Mouse (Mus musculus): Measurements from ENCODE around the gene Bahcc1. TPM values are rescaled to one million over a fixed set of nuclear protein-coding genes. Genes with fewer than 3 reads are reported as not detected.

Gene Bahcc1
- total RNA-seq, 2 experiments from 2014 or later = 21.9 to 26.0 TPM

DNA sequence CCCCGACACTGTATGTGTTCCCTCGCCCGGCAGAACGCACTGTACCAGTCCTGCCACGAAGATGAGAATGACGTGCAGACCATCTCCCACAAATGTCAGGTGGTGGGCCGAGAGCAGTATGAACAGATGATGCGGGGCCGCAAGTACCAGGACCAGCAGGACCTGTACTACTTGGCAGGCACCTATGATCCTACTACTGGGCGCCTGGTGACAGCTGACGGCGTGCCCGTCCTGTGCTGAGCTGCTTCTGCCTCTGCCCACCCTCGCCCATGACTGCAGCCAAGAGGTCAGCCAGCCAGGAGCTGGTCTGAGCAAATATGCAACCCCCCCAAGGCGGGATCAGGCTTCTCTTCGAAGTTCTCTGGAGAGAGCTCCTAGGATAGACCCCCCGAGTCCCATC, 56.9 kb downstream of the Bahcc1 start:
- no peak for DNase-seq (ENCODE audit: low spot score in 2 of 2)

DNA sequence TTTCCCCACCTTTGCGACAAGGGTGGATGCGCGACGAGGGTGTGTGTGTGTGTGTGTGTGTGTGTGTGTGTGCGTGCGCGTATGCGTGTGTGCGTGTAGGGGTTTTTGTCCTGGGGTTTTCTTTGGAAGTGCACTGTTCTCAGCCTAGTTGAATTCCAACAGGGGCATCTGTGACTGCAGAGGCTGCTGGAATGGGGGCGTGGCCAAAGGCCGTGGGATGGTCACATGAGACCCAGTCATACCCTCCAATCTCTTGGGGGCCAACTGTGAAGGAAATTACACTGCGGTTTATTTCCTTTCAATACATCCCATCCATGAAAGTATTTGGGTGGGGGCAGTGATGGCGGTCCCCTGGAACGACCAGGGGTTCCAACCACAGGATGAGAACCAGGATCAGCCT, 57.5 kb downstream of the Bahcc1 start:
- DNase-seq (ENCODE audit: low spot score in 2 of 2) = no peak

DNA sequence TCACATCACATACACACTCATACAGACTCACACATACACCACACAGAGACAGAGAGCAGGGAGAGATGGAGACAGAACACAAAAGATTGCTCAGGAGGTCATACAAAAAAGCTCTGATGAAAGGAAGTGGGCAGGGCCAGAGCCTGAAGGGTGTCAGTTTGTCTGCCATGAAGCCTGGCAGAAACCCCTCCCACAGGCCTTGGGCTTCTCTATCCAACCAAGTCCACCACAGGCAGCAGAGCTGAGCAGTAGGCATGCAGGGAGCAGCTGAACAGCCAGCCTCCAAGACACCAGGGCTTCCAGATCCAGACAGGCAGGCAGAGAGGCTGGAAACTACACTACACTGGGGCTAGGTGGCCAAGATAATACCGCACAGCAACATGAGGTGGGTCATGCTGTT, 61.0 kb downstream of the Bahcc1 start:
- DNase-seq (ENCODE audit: low spot score in 2 of 2) = no peak

DNA sequence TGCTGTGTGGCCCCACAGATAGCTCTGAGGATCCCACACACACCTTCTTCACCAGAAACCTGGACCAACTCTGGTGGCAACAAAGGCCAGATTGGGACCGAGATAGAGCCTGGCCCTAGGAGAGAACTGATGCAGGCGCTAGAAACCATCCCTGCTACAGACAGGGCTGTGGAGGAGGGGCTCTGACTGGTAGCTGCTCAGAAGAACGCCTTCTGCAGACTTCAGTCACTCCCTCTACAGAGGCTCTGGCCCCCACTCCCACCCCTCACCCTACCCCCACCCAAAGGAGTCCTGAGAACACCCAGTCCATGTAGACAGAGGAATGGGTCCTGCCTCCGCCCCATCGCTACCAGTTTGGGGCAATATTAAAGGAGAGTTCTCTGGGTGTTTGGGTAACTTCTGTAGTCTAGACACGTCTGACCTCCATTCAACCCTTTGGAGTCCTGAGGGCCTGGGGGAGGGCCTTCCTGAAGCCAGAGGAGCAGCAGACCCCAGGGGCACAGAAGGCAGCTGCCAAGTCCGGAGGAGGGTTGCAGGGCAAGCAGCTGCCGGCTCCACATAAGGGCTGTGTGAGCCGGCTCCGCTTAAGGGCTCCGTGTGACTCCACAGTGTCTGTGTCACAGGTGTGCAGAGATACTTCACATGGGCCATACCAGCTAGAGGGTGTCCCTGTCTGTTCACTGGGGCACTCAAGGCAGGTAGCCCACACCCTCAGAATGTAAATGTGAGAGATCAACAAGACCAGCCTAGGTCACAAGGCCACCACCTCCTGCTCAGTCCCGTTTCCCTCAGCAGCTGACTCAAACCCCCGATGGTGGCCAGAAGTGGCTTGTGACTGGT, 63.8 kb downstream of the Bahcc1 start:
- no peak for DNase-seq (ENCODE audit: low spot score in 2 of 2)

DNA sequence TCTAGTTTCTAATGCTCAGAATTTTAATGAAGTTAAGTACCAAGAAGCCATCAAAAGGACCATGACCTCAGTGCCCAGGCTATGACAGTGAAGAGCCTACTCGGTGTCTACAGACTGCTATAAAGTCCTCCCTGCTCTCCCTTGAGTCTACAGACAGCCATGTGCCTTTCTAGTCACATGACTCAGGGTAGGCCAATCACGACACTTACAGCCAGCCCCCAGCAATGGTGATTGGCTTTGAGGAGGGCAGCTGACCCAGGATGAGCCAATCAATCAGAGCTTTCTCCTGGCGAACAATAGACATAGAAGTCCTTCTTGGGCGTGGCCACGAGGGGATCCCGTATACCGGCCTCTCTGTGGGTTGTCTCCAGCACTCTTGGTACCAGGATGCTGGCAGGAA, 65.0 kb downstream of the Bahcc1 start:
- no peak for DNase-seq (ENCODE audit: low spot score in 2 of 2)

DNA sequence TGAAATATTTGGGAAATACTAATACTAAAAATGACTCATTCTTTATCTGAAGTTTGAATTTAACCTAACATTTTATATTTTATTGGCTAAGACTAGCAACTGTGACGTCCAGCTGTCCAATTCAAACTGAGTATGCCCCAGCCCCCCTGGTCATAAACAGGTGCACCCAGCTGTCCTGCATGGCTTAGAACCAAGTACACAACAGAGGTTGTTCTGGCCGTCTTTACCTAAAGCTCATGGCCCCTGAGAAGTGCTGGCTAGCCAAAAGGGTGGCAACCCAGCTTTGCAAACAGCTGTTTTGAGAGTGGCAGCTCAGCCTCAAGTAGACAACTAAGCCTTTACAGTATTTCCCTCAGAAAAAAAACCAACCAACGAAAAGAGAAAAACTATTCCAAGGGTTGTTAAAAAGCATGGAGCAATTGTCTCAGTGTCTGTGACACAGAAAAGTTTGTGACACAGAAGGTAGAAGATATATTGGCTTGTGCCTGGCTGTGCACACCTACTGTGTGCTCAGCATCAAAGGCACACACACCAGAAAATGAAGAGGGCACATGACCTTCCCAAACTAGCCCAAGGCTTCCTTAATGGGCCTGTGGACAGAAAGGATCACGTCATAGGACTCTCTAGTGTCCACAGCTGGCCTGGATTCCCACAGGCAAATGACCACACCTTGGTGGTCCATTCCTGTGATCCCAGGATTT, 65.8 kb downstream of the Bahcc1 start:
- no peak for DNase-seq (ENCODE audit: low spot score in 2 of 2)

DNA sequence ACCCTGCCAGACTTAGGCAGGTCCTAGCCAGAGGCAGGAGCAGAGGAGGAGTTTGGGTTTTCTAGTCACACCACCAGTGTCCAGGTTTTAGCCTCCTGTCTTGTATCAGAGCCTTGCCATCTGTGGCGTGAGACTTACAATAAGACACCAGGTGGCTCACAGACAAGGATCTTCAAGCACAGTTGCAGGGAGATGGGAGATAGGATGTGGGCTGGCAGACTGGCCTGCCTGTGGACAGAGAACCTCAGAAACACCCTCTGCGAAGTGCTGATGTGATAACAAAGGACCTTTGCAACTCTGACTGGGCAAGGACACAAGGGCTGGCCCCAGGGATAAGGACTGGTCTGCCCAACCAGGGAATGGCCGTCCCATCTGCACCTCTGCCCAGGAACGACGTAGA, 66.7 kb downstream of the Bahcc1 start:
- no peak for DNase-seq (ENCODE audit: low spot score in 2 of 2)

DNA sequence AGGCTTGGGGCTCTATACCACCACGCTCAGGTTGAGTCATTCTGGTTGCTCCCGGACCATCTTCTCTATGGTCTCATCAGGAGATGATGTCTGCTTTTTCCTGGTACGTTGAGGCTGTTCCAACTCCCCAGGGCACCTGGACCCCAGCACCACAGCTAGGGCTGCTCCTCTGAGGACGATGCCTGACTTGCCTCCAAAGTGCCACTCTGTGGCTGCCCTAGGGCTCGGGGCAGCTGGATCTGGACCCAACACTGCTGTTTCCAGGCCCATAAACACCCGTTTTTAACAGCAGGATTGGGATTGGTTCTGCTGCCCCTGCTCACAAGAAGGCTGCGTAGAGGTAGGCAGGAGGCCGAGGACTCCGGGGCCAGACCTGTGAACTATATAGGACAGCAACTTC, 70.4 kb downstream of the Bahcc1 start:
- no peak for DNase-seq (ENCODE audit: low spot score in 2 of 2)

DNA sequence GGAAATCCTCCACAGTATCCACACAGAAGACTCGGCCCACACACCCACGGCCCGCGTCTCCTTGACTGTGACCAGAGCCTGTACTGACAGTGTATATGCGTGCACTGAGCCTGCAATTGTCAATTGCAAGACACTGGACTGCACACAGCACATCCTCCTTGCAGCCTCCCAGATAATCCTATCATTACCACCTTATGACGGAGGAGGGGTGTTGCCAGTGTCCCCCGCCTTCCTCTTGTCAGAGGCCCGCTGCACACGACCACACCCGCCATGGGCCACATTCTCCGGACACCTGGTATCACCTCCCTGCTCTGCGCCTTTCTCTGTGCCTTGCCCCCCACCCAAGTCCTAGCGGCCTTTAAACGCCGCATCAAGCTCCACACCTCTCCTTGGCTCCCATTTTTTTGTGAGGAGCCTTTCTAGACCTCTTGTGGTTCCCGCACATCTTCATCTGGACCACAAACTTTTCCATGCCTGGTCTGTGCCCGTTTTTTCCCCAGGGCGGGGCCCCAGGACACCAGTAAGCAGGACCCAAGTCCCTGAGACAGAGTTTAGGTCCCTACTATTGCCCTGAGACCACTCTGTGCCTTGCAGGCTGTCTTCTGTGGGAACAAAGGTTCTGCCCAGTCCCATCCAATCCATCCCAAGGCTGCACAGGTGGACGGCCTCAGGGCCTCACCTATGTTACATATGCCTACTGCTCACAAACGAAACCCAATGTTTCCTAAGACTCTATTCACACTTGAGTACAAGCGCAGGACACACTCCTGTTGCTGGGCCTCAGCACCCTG, 71.0 kb downstream of the Bahcc1 start:
- DNase-seq (ENCODE audit: low spot score in 2 of 2) = no peak

DNA sequence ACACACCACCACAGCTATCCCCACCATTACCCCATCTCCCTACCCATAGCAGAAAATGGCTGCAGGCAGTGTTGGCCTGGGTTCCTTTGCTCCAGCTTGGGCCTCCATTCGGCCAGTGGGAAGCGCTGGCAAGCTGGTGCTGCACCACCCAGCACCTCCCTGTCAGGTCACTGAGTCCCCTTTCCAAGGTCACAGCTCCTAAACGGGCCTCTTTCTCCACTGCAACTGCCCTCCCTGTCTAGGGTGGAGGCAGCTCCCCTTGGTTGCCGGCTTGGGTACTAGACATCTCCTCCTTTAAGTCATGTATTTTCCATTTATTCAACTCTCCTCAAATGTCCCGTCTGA, 71.6 kb downstream of the Bahcc1 start:
- no peak for DNase-seq (ENCODE audit: low spot score in 2 of 2)

DNA sequence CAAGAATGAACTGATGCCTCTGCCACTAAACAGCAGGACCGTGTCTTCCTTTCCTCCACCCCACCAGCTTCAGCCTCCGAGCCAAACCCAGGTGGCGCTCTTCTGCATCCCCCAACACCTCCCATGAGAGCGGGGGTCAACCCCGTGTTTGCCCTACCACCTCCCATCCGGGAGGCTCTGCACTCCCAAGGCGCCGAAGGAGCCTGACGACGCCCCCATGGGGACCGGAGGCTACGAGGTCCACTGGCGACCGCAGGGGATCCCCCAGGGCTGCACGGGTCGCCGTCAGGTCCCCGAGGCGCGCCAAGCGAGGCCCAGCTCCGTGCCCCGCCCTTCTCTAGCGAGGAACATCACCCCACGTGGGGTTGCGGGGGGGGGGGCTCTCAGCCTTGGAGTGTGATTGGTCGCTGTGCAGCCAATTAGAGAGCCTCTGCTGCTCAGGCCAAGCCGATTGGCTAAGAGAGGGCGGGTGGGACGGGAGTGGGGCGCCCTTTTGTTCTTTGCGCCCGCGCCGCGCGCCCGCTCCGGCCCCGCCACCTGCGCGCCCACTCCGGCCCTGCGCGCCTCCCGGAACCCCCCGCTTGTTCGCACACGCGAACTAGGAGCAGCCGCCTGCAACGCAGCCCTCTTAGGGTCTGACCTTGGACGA, 72.3 kb downstream of the Bahcc1 start:
- DNase-seq (ENCODE audit: low spot score in 2 of 2) = peak; percentile 78 to 85

DNA sequence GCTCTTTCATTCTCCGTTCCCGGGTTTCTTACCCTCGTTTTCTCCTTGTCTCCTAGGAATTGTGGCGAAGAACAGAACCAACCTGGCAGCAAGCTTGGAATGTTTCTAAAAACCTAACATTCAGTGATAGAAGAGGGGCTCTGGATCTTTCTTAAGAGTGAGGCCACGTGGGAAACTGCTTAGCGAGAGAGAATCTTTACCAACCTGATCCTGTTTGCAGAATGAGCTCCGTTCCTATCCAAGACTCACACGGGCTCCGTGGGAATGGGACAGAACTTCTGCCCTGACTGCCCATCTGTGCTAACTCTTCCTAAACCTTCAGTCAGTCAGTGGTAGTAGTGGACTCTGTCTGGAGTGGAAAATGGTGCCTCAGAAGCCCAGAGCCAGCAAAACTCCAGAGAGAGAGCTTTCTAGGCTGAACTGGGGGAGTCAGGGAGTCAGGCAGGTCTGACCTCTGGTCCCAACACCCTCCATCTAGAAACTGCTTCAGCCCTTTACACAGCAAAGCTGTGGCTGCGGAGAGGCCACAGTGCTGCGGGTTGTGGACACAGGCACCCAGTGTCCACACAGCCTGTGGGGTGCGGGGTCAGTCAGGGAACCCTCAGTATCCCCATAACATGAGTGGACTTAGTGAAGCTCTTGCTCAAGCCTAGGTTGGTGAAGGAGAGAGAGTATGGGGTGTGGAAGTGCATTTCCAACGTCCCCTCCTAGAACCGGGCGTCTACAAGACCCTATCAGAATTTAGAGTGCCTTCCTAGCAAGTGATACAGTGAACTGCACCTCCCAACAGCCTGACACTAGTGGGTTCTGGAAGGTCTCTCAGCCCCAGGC, 73.0 kb downstream of the Bahcc1 start:
- no peak for DNase-seq (ENCODE audit: low spot score in 2 of 2)

DNA sequence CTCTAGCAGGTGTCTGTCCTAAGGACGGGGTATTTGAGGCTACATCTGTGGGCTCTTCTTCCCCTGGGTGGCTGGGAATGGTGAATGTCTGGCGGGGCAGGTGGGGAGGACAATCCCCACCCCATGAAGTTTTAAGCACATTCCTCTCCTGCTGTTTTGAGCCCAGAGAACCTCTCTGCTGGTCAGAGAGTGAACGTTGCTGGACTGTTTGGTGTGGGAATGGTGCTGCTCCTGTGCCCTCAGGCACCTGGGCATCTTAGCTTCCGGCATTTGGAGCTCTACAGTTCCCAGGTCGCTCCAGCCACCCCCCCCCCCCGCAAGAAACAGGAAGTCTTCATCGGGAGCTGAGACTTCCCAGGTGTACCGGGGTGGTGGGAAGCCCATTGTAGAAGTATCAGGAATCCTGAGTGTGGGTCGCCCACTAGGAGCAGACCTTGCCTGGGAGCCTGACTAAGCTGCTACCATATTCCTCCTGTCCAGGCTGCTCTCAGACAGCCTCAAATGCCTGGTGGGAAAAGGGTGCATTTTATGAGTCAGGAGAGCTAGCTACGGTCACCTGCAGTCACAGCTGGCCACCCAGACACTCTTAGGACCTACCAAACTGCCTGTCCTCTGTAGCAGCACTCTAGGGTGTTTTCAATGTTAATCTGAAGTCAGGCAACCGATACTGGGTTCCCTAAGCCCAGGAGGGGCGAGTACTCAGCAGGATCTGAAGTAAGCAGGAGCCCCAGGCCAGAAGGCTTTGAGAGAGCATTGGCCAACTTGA, 73.8 kb downstream of the Bahcc1 start:
- DNase-seq (ENCODE audit: low spot score in 2 of 2) = no peak

DNA sequence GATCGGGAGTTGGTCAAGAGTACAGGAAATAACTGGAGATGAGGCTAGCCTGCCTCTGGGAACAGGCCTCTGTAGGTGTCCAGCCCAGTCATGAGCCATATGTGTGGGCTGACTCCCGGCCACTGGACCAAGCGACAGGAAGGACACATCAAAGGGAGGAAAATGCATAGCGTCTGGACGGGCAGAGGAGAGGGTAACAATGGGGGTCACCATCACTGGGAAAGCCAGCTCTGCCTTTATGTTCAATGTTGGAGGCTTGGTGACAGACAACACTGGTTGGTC, 74.3 kb downstream of the Bahcc1 start:
- DNase-seq (ENCODE audit: low spot score in 2 of 2) = no peak

DNA sequence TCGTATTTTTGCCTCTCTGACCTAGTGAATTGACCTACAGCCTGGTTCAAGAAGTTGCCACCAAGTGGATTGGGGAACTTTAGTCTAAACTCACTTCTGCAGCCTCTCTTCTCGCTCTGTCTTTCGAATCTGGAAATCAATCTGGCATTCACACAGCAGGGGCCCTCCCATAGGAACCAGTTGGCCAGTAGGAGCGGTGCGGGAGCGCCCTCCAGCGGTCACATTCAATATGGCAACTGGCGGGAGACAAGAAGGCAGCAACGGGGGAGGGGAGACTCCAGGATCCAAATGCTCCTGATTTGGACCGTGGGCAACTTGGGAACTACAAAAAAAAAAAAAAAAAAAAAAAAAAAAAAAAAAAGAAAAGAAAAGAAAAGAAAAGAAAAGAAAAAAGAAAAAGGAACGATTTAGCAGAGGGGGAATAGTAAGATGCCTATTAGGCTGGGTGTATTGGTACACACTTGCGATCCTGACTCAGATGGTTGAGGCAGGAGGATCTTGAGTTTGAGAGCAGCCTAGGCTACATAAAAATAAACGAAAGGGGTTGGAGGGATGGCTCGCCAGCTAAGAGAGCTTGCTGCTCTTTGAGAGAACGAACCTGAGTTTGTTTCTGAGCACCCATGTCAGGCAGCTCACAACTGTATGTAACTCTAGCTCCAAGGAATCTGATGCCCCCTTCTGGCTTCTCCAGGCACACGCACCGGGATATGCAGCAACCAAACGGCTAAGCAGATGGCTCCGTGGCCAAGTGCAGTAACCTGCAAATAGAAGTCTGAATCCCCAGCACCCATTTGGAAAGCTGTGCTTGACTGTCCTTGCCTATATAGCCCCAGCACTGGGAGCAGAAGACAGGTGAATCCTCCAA, 75.1 kb downstream of the Bahcc1 start:
- peak; percentile 99 for DNase-seq (ENCODE audit: low spot score in 2 of 2)

DNA sequence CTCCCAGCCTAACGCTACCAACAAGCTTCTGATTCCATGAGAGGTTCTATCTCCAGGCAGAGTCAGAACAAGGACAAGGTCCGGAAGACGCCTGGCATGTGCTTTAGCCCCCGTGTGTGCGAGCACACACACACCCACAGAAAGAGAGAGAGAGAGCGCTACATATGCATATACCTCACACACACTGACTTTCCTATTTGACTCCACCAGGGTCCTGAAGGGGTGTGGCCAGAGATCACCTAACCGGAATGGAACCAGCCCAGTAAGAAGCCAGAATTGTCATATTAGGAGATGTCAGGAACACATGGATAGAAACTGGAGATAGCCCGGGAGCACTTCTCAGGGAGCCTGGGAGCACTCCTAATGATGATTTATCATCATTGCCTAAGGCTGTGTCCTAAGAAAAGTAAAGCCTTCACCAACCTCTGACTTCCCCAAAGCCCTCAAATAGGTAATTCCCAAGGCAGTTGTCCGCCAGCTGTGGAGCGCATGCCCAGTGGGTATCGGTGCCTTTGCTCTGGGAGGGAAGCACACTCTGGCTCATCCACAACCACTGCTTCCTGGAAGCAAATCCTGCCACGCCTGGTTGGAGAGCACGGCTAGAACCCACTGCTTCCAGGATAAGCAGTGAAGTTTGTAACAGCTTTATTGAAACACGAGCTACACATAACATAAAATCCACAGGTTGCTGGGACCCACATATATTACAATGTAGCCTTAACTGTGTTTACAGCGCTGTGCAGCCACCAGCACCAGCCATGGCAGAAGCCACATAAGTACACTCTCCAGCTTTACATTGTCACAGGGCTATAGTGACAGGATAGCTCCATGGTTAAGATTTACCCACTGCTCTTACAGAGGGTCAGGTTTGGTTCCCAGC, 75.9 kb downstream of the Bahcc1 start:
- peak in 1 of 2 experiments; percentile 10 for DNase-seq (ENCODE audit: low spot score in 2 of 2)

DNA sequence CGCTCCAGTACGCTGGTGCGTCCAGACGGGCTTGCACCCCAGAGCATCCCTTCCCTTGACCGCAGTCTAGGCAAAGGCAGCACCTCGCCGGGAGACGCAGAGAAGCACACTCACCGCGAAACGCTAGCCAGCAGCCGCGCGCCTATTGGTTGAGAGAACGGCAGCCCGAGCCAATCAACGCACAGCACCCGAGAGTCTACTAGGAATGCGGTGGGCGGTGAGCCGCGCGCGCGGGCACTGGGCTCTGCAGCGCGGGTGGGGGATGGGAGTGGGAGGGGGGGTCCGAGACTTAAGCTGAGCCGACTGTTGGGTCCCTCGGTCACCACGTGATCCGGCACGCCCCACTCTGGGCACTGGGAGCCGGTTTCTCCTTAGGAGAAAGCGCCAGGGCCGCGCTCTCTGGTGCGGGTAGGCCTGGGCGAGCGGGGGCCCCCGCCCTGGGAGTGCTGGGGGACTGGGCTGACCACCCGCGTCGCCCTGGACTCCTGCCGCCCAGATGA, 78.1 kb downstream of the Bahcc1 start:
- peak; percentile 89 to 94 for DNase-seq (ENCODE audit: low spot score in 2 of 2)

DNA sequence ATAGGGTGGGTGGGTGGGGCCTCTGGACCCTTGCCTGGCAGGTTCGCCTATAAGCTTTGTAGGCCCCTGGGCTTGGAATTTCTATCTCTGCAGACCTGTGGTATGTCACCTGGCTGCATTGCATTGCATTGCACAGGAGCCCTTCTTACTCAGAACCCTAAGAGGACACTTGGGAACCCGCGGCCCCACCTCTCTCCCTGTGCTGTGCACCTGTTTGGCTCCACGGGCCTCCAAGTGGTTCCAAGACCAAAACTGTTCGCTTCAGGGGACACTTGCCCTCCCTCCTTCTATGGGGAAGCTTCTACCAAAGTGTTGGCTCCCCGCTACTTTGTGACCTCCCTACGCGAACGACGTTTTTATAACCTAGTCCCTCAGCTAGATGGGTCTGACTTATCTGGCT, 78.8 kb downstream of the Bahcc1 start:
- DNase-seq (ENCODE audit: low spot score in 2 of 2) = peak in 1 of 2 experiments; percentile 6
